Mouse (Mus musculus): Measurements from ENCODE around the gene Slc29a1. TPM values are rescaled to one million over a fixed set of nuclear protein-coding genes. Genes with fewer than 3 reads are reported as not detected.
A peak's percentile ranks its signal among the peaks of the same experiment; 100 is the strongest.

Slc29a1 gene
- total and polyA plus RNA-seq, 3 experiments, result 58.4 to 88.0 (median 72.1) TPM

GRCm38 (mm10) chr17:45544873-45545277, 54.5 kb downstream of the Slc29a1 start:
- Histone ChIP-seq H3K27ac (ENCODE audit: insufficient read depth, low read depth) (no peak overlapping the region), H3K36me3 (replicated peaks in 1 of 2; ENCODE audit: control insufficient read depth in 1 of 2, insufficient read depth in 1 of 2, low read length in 1 of 2) (no peaks in the 10 kb centered on the region), H3K9me3 (replicated peaks; ENCODE audit: low read length) (peaks cover 2% of the 10 kb centered on the region), H3K79me2 (replicated peaks; ENCODE audit: control insufficient read depth, extremely low read depth, insufficient read depth, poor library complexity, severe bottlenecking) (no peaks in the 10 kb centered on the region), H3K4me1 (ENCODE audit: control insufficient read depth in 1 of 2, insufficient read depth in 2 of 2) (peaks cover 16% of the 10 kb centered on the region in 2 experiments), H3K4me3 (replicated peaks in 1 of 3; ENCODE audit: low read depth in 2 of 3, low read length in 2 of 3, poor library complexity in 1 of 3) (peak overlapping the region in 1 of 3 experiments; percentile 26), H3K9ac (ENCODE audit: insufficient read depth, low read depth) (no peak overlapping the region), H3K27me3 (replicated peaks) (peaks cover 40% of the 10 kb centered on the region), H3K4me2 (ENCODE audit: insufficient read depth, low read depth, poor library complexity, severe bottlenecking) (no peak overlapping the region)
- dilution Hi-C loops (cut with MboI; ENCODE audit: extremely low pct_ligation_motif_present, extremely low pct_unique_long_range_greater_than_20kb, low sequenced_read_pairs), result no loop called here
- in situ Hi-C loops (cut with MboI; ENCODE audit: low pct_ligation_motif_present, low pct_unique_long_range_greater_than_20kb, low sequenced_read_pairs), result no loop called here
- DNase-seq (ENCODE audit: extremely low read depth), result no peak
- TF ChIP-seq IRF4 (IDR thresholded peaks at IDR 0.05; ENCODE audit: low read depth, low read length) (no peak), PAX5 (IDR thresholded peaks at IDR 0.05; ENCODE audit: low read length) (no peak), TCF12 (IDR thresholded peaks at IDR 0.05; ENCODE audit: low read depth, low read length) (no peak), HCFC1 (IDR thresholded peaks at IDR 0.05; ENCODE audit: low read depth, low read length) (no peak), ZKSCAN1 (IDR thresholded peaks at IDR 0.05; ENCODE audit: borderline replicate concordance, low read depth, low read length) (no peak), KAT2A (IDR thresholded peaks at IDR 0.05; ENCODE audit: insufficient replicate concordance, low read length) (no peak), E2F4 (IDR thresholded peaks at IDR 0.05; ENCODE audit: insufficient replicate concordance, low read depth, low read length) (no peak), JUND (conservative IDR thresholded peaks at IDR 0.05; ENCODE audit: low read depth, low read length) (no peak), MAX (IDR thresholded peaks at IDR 0.05; ENCODE audit: low read length) (no peak), POLR2AphosphoS2 (IDR thresholded peaks at IDR 0.05; ENCODE audit: low read depth, low read length) (no peak), ELF1 (IDR thresholded peaks at IDR 0.05; ENCODE audit: low read depth, low read length) (no peak)

GRCm38 (mm10) chr17:45544001-45544872, 55.2 kb downstream of the Slc29a1 start:
- H3K36me3 ChIP-seq (replicated peaks in 1 of 2; ENCODE audit: control insufficient read depth in 1 of 2, insufficient read depth in 1 of 2, low read length in 1 of 2), result no peaks in the 10 kb centered on the region
- peak overlapping the region; percentile 44; the same call in 1 of the 2 replicates for H3K4me2 ChIP-seq (ENCODE audit: insufficient read depth, low read depth, poor library complexity, severe bottlenecking)
- peaks cover 47% of the 10 kb centered on the region for H3K27me3 ChIP-seq (replicated peaks)
- H3K4me3 ChIP-seq (replicated peaks in 1 of 3; ENCODE audit: low read depth in 2 of 3, low read length in 2 of 3, poor library complexity in 1 of 3), result peak overlapping the region in 1 of 3 experiments; percentile 26
- dilution Hi-C loops (cut with MboI; ENCODE audit: extremely low pct_ligation_motif_present, extremely low pct_unique_long_range_greater_than_20kb, low sequenced_read_pairs), result no loop called here
- in situ Hi-C loops (cut with MboI; ENCODE audit: low pct_ligation_motif_present, low pct_unique_long_range_greater_than_20kb, low sequenced_read_pairs), result no loop called here
- TF ChIP-seq PAX5 (IDR thresholded peaks at IDR 0.05; ENCODE audit: low read length) (no peak), ETS1 (conservative IDR thresholded peaks at IDR 0.05; ENCODE audit: low read depth, low read length) (no peak; the same call in 1 of the 2 replicates), MXI1 (IDR thresholded peaks at IDR 0.05; ENCODE audit: low read depth, low read length) (no peak), IRF4 (IDR thresholded peaks at IDR 0.05; ENCODE audit: low read depth, low read length) (peak; percentile 51; the same call in 1 of the 2 replicates), JUN (IDR thresholded peaks at IDR 0.05; ENCODE audit: insufficient read depth, low read depth, low read length) (0 out of 2 replicates have a peak, but pooled peaks have one; percentile 6), ZNF384 (IDR thresholded peaks at IDR 0.05; ENCODE audit: low read depth, low read length) (peak; percentile 84), EP300 (IDR thresholded peaks at IDR 0.05; ENCODE audit: low read length) (no peak), MAZ (IDR thresholded peaks at IDR 0.05; ENCODE audit: low read depth, low read length) (no peak), ZC3H11A (IDR thresholded peaks at IDR 0.05; ENCODE audit: low read depth, low read length) (no peak), BHLHE40 (IDR thresholded peaks at IDR 0.05; ENCODE audit: low read depth, low read length) (no peak), NRF1 (IDR thresholded peaks at IDR 0.05; ENCODE audit: low read depth, low read length) (no peak), KAT2A (IDR thresholded peaks at IDR 0.05; ENCODE audit: insufficient replicate concordance, low read length) (no peak), SIN3A (IDR thresholded peaks at IDR 0.05; ENCODE audit: low read length) (no peak), GABPA (IDR thresholded peaks at IDR 0.05; ENCODE audit: insufficient replicate concordance, low read depth, low read length) (no peak)
- H3K9me3 ChIP-seq (replicated peaks; ENCODE audit: low read length), result peaks cover 2% of the 10 kb centered on the region
- H3K9ac ChIP-seq (ENCODE audit: insufficient read depth, low read depth), result peak overlapping the region; percentile 2; the same call in 1 of the 2 replicates
- DNase-seq (ENCODE audit: extremely low read depth), result no peak
- H3K27ac ChIP-seq (ENCODE audit: insufficient read depth, low read depth), result no peak overlapping the region
- peaks cover 16% of the 10 kb centered on the region in 2 experiments for H3K4me1 ChIP-seq (ENCODE audit: control insufficient read depth in 1 of 2, insufficient read depth in 2 of 2)
- no peaks in the 10 kb centered on the region for H3K79me2 ChIP-seq (replicated peaks; ENCODE audit: control insufficient read depth, extremely low read depth, insufficient read depth, poor library complexity, severe bottlenecking)

All from CH12.LX (cell line).